Mouse (Mus musculus): ENCODE measurements around the gene D930007J09Rik. TPM values are rescaled to one million over a fixed set of nuclear protein-coding genes. Genes with fewer than 3 reads are reported as not detected.
A peak's percentile ranks its signal among the peaks of the same experiment; 100 is the strongest.

D930007J09Rik gene
- polyA plus RNA-seq, 1 experiment from 2014 or later = not detected

GRCm38 (mm10) chr13:32803701-32804345 lies 1.2 kb upstream of the D930007J09Rik start:
- Histone ChIP-seq H3K9me3 (replicated peaks; ENCODE audit: control insufficient read depth, low read length) (no peaks in the 10 kb centered on the region), H3K9ac (ENCODE audit: low read depth, low read length) (0 out of 2 replicates have a peak overlapping the region, but pooled peaks have one; percentile 22), H3K4me2 (peak overlapping the region; percentile 98), H3K4me3 (ENCODE audit: low read depth, low read length) (peak overlapping the region; percentile 85; the same call in 1 of the 2 replicates), H3K36me3 (ENCODE audit: control insufficient read depth, insufficient read depth, low read length) (peaks cover 6% of the 10 kb centered on the region), H3K27me3 (ENCODE audit: control insufficient read depth, insufficient read depth, low read length) (no peaks in the 10 kb centered on the region), H3K27ac (ENCODE audit: low read depth, low read length) (no peak overlapping the region), H3K4me1 (ENCODE audit: control insufficient read depth, insufficient read depth, low read length) (peaks cover 19% of the 10 kb centered on the region)
- WGBS (ENCODE audit: insufficient replicate concordance) = 72% methylated on average over 4 of the region's 4 CpGs
- ATAC-seq (replicated peaks; ENCODE audit: insufficient number of reproducible peaks, low FRiP score, low TSS enrichment) = no peak

DNA sequence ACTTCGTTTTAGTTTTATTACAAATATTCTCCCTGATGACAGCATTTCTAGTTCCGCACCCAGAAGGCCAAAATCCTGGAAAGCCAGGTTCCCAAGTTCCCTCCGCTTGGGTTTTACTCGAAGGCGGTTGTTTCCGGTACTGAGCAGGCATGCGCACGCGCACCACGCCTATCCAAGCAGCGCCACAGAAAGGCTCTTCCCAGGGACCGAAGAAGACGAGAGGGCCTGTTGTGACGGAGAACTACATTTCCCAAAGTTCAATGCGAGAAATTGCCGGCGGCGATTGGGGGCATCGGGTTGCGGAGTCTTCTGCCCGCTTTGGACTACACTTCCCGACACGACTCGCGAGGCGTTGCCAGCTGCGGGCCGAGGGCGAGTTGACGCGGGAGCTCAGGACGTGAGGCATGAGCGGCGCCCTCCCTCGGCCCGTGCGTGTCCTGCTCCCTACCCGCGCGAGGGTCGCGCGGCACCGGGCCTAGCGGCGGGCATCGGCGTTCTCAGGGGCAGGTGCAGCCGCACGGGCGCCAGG lies 892 bp downstream of the D930007J09Rik start, which contains the start of gene Wrnip1:
Gene Wrnip1, plus strand, starts transcription at position 346 of the 529 bp plus-strand sequence.
- under 1% methylated on average over 51 of the region's 51 CpGs for WGBS (ENCODE audit: insufficient replicate concordance)

GRCm38 (mm10) chr13:32800859-32801258 lies 1.8 kb downstream of the D930007J09Rik start:
- peaks cover 13% of the 10 kb centered on the region for H3K4me1 ChIP-seq (ENCODE audit: control insufficient read depth, insufficient read depth, low read length)
- no peak overlapping the region for H3K4me3 ChIP-seq (ENCODE audit: low read depth, low read length)
- H3K36me3 ChIP-seq (ENCODE audit: control insufficient read depth, insufficient read depth, low read length) = no peaks in the 10 kb centered on the region
- no peak overlapping the region for H3K27ac ChIP-seq (ENCODE audit: low read depth, low read length)
- ATAC-seq (replicated peaks; ENCODE audit: insufficient number of reproducible peaks, low FRiP score, low TSS enrichment) = no peak
- H3K9ac ChIP-seq (ENCODE audit: low read depth, low read length) = no peak overlapping the region
- no peaks in the 10 kb centered on the region for H3K27me3 ChIP-seq (ENCODE audit: control insufficient read depth, insufficient read depth, low read length)
- H3K9me3 ChIP-seq (replicated peaks; ENCODE audit: control insufficient read depth, low read length) = no peaks in the 10 kb centered on the region
- H3K4me2 ChIP-seq = peak overlapping the region; percentile 98

More for the DNA sequence above, 892 bp downstream of the D930007J09Rik start, which contains the start of gene Wrnip1:
- peak within 1 kb of the TSS; percentile 98 for H3K4me2 ChIP-seq
- peaks cover 15% of the 10 kb centered on the region for H3K4me1 ChIP-seq (ENCODE audit: control insufficient read depth, insufficient read depth, low read length)
- H3K36me3 ChIP-seq (ENCODE audit: control insufficient read depth, insufficient read depth, low read length) = no peaks in the 10 kb centered on the region
- no peaks in the 10 kb centered on the region for H3K27me3 ChIP-seq (ENCODE audit: control insufficient read depth, insufficient read depth, low read length)
- peak within 1 kb of the TSS; percentile 90 for H3K9ac ChIP-seq (ENCODE audit: low read depth, low read length)
- H3K9me3 ChIP-seq (replicated peaks; ENCODE audit: control insufficient read depth, low read length) = no peaks in the 10 kb centered on the region
- ATAC-seq (replicated peaks; ENCODE audit: insufficient number of reproducible peaks, low FRiP score, low TSS enrichment) = peak; percentile 95
- peak within 1 kb of the TSS; percentile 85 for H3K4me3 ChIP-seq (ENCODE audit: low read depth, low read length)
- peak within 1 kb of the TSS; percentile 64 for H3K27ac ChIP-seq (ENCODE audit: low read depth, low read length)

GRCm38 (mm10) chr13:32799131-32799530 lies 3.5 kb downstream of the D930007J09Rik start:
- Histone ChIP-seq H3K9me3 (replicated peaks; ENCODE audit: control insufficient read depth, low read length) (no peaks in the 10 kb centered on the region), H3K27ac (ENCODE audit: low read depth, low read length) (no peak overlapping the region), H3K9ac (ENCODE audit: low read depth, low read length) (no peak overlapping the region), H3K27me3 (ENCODE audit: control insufficient read depth, insufficient read depth, low read length) (no peaks in the 10 kb centered on the region), H3K36me3 (ENCODE audit: control insufficient read depth, insufficient read depth, low read length) (no peaks in the 10 kb centered on the region), H3K4me2 (no peak overlapping the region), H3K4me3 (ENCODE audit: low read depth, low read length) (no peak overlapping the region), H3K4me1 (ENCODE audit: control insufficient read depth, insufficient read depth, low read length) (peaks cover 9% of the 10 kb centered on the region)
- no peak for ATAC-seq (replicated peaks; ENCODE audit: insufficient number of reproducible peaks, low FRiP score, low TSS enrichment)
- 46% methylated on average over 2 of the region's 2 CpGs for WGBS (ENCODE audit: insufficient replicate concordance)

- WGBS (ENCODE audit: insufficient replicate concordance) = 64% methylated on average over 1 of the region's 1 CpGs
Measured at GRCm38 (mm10) chr13:32797085-32797484, 5.6 kb downstream of the D930007J09Rik start.

DNA sequence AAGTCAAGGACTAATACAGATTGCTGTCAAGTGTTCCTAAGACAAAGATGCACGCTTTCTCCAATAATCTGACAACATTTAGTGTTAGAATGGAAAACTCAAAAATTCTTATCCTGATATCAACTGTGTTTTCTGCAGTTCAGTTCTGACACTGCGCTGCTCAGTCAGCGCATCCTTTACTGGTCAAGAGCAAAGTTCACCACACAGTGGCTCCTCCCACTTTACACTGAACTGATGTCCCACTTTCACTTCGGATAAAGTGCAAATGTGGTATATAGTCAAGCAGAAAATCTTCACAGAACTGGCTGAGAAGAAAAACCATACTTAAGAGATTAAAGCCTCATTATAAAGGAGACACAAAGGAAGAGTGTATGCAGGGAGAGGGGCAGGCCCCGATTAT lies 7.5 kb downstream of the D930007J09Rik start:
- H3K4me1 ChIP-seq (ENCODE audit: control insufficient read depth, insufficient read depth, low read length) = no peaks in the 10 kb centered on the region
- no peak for ATAC-seq (replicated peaks; ENCODE audit: insufficient number of reproducible peaks, low FRiP score, low TSS enrichment)
- no peaks in the 10 kb centered on the region for H3K27me3 ChIP-seq (ENCODE audit: control insufficient read depth, insufficient read depth, low read length)
- H3K4me3 ChIP-seq (ENCODE audit: low read depth, low read length) = no peak overlapping the region
- WGBS (ENCODE audit: insufficient replicate concordance) = 83% methylated on average over 5 of the region's 5 CpGs
- H3K36me3 ChIP-seq (ENCODE audit: control insufficient read depth, insufficient read depth, low read length) = no peaks in the 10 kb centered on the region
- H3K27ac ChIP-seq (ENCODE audit: low read depth, low read length) = no peak overlapping the region
- no peaks in the 10 kb centered on the region for H3K9me3 ChIP-seq (replicated peaks; ENCODE audit: control insufficient read depth, low read length)
- H3K4me2 ChIP-seq = no peak overlapping the region
- H3K9ac ChIP-seq (ENCODE audit: low read depth, low read length) = no peak overlapping the region

More at GRCm38 (mm10) chr13:32797085-32797484, 5.6 kb downstream of the D930007J09Rik start:
- no peaks in the 10 kb centered on the region for H3K4me1 ChIP-seq (ENCODE audit: control insufficient read depth, insufficient read depth, low read length)
- ATAC-seq (replicated peaks; ENCODE audit: insufficient number of reproducible peaks, low FRiP score, low TSS enrichment) = no peak
- no peaks in the 10 kb centered on the region for H3K36me3 ChIP-seq (ENCODE audit: control insufficient read depth, insufficient read depth, low read length)
- no peak overlapping the region for H3K4me2 ChIP-seq
- H3K27me3 ChIP-seq (ENCODE audit: control insufficient read depth, insufficient read depth, low read length) = no peaks in the 10 kb centered on the region
- no peak overlapping the region for H3K27ac ChIP-seq (ENCODE audit: low read depth, low read length)
- no peak overlapping the region for H3K9ac ChIP-seq (ENCODE audit: low read depth, low read length)
- no peak overlapping the region for H3K4me3 ChIP-seq (ENCODE audit: low read depth, low read length)
- no peaks in the 10 kb centered on the region for H3K9me3 ChIP-seq (replicated peaks; ENCODE audit: control insufficient read depth, low read length)

- no peaks in the 10 kb centered on the region for H3K9me3 ChIP-seq (replicated peaks; ENCODE audit: control insufficient read depth, low read length)
- no peaks in the 10 kb centered on the region for H3K36me3 ChIP-seq (ENCODE audit: control insufficient read depth, insufficient read depth, low read length)
- no peaks in the 10 kb centered on the region for H3K4me1 ChIP-seq (ENCODE audit: control insufficient read depth, insufficient read depth, low read length)
- H3K4me2 ChIP-seq = no peak overlapping the region
- no peak overlapping the region for H3K27ac ChIP-seq (ENCODE audit: low read depth, low read length)
- WGBS (ENCODE audit: insufficient replicate concordance) = 59% methylated on average over 2 of the region's 2 CpGs
- no peak overlapping the region for H3K4me3 ChIP-seq (ENCODE audit: low read depth, low read length)
- no peaks in the 10 kb centered on the region for H3K27me3 ChIP-seq (ENCODE audit: control insufficient read depth, insufficient read depth, low read length)
- no peak for ATAC-seq (replicated peaks; ENCODE audit: insufficient number of reproducible peaks, low FRiP score, low TSS enrichment)
- no peak overlapping the region for H3K9ac ChIP-seq (ENCODE audit: low read depth, low read length)
Measured at GRCm38 (mm10) chr13:32794619-32795018, 8.0 kb downstream of the D930007J09Rik start.

DNA sequence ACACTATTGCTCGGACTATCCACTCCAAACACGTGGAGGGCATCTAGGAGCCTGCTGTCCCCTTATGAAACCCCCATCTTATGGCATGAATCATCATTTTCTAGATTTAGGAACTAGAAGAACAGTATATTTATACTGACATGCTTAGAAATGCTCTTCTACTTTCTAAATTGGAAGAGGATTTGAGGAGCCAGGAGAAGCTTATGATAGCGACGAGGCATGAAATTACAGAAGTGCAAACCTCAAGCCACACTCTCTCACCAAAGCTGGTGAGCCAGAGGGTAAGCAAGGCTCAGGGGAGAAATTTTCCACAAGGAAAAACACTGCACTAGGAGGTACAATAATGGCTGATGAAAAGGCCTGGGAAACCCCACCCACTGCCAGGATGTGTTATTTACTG lies 12.9 kb downstream of the D930007J09Rik start:
- 75% methylated on average over 4 of the region's 4 CpGs for WGBS (ENCODE audit: insufficient replicate concordance)
- Histone ChIP-seq H3K36me3 (ENCODE audit: control insufficient read depth, insufficient read depth, low read length) (no peaks in the 10 kb centered on the region), H3K4me2 (no peak overlapping the region), H3K9me3 (replicated peaks; ENCODE audit: control insufficient read depth, low read length) (no peaks in the 10 kb centered on the region), H3K27me3 (ENCODE audit: control insufficient read depth, insufficient read depth, low read length) (no peaks in the 10 kb centered on the region), H3K9ac (ENCODE audit: low read depth, low read length) (no peak overlapping the region), H3K4me3 (ENCODE audit: low read depth, low read length) (no peak overlapping the region), H3K4me1 (ENCODE audit: control insufficient read depth, insufficient read depth, low read length) (no peaks in the 10 kb centered on the region), H3K27ac (ENCODE audit: low read depth, low read length) (no peak overlapping the region)
- no peak for ATAC-seq (replicated peaks; ENCODE audit: insufficient number of reproducible peaks, low FRiP score, low TSS enrichment)

DNA sequence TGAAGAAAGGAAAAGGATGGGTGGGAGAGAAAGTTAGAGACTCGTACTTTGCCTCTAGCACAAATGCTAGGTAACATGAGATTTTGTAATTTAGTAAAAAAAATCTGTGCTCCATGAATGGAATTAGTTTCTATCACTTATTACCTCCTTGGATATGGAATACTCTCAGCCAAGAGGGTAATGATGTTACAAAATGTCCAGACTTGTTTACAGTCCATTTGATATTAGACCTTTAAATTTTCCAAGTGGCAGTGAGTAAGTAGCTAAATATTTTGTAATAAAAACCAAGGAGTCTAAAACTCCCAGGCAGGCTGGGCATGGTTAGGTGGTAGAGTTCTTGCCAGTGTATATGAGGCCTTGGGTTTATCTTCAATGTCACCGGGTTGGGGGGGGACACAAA lies 15.1 kb downstream of the D930007J09Rik start:
- 50% methylated on average over 2 of the region's 2 CpGs for WGBS (ENCODE audit: insufficient replicate concordance)
- Histone ChIP-seq H3K36me3 (ENCODE audit: control insufficient read depth, insufficient read depth, low read length) (no peaks in the 10 kb centered on the region), H3K4me3 (ENCODE audit: low read depth, low read length) (no peak overlapping the region), H3K27me3 (ENCODE audit: control insufficient read depth, insufficient read depth, low read length) (no peaks in the 10 kb centered on the region), H3K4me1 (ENCODE audit: control insufficient read depth, insufficient read depth, low read length) (no peaks in the 10 kb centered on the region), H3K27ac (ENCODE audit: low read depth, low read length) (no peak overlapping the region), H3K9me3 (replicated peaks; ENCODE audit: control insufficient read depth, low read length) (no peaks in the 10 kb centered on the region), H3K9ac (ENCODE audit: low read depth, low read length) (no peak overlapping the region), H3K4me2 (no peak overlapping the region)
- ATAC-seq (replicated peaks; ENCODE audit: insufficient number of reproducible peaks, low FRiP score, low TSS enrichment) = no peak

Data from heart, embryonic 11.5 days (tissue).